Mouse (Mus musculus): Measurements from ENCODE around the gene Mllt10.

Gene Mllt10

GRCm38 (mm10) chr2:18202923-18203322, 147.9 kb downstream of the Mllt10 start:
- no peak for DNase-seq

DNA sequence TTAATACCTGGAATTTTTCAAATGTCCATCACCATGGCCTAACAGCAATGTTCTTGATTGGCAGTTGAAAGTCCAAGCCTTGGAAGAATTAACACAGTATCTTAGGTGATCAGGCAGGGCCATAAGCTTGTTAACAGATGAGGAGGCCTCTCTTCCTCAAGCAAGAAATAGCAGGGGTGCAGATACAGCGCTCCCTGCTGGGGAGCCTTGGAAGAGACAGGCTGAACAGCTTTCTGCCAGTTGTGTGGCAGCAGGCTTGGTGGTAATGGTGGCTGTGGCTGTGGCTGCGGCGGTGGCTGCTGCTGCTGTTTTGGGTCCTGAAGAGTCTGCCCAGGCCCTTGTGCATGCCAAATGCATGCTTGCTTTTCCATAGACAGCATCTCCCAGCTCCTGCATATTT, 150.1 kb downstream of the Mllt10 start:
- peak; percentile 59 to 77 for DNase-seq

DNA sequence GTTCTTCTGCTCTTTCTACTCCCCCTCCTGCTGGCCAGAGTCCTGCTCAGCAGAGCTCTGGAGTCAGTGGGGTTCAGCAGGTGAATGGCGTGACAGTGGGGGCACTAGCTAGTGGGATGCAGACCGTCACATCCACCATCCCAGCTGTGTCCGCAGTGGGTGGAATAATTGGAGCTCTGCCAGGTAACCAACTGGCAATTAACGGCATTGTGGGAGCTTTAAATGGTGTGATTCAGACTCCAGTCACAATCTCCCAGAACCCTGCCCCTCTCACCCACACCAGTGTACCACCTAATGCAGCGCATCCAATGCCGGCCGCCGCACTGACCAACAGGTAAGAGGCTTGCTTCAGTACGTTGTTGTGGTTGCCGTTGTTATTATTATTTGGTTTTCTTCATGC, 151.8 kb downstream of the Mllt10 start:
- no peak for DNase-seq

DNA sequence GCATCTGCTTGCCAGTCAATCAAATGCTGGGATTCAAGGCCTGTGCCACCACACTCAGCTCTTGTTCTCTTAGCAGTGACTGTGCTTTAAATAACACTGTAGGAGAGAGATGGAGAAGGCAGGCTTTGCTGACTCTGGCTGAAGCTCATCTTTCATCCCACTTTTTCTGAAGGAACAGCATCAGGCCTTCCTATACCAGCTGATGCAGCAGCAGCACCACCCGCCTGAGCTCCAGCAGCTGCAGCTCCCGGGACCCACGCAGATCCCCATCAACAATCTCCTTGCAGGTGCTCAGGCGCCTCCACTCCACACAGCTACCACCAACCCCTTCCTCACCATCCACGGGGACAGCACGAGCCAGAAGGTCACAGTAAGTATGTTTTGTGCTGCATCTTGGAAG, 153.5 kb downstream of the Mllt10 start:
- no peak for DNase-seq

GRCm38 (mm10) chr2:18209211-18209823, 154.3 kb downstream of the Mllt10 start:
- no peak for DNase-seq

DNA sequence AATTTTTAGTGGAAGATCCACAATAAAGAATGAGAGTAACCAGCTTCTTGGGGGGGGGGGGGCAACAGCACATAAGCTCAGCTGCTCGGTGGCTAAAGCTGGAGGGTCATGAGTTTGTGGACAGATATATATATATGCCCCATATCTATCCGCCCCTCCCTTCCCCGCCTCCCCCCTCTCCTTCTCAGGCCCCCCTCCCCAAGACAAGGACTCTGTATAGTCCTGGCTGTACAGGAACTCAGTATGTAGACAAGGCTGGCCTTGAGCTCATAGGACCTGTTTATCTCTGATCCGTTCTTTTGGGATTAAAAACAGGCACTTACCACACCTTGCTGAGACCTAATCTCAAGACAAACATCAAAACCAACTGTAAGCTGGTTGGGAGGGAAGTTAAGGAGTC, 154.9 kb downstream of the Mllt10 start:
- DNase-seq = no peak

DNA sequence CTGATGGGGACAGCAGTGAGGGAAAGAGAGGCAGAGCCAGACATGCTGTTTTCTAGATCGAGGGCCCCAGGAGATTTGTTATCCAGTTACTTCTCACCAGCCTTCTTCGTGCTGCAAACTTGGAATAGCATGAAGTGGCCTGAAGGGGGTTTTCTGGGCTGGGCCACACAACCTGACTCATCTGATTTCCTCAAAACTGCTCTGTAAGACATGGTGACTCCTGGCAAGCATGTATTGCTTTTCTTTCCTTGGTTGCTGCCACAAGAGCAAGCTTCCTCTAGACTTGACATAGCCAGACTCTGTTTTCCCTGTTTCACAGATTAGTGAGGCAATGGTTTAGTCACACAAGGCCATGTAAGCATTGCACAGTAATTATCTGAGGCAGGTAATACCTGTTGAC, 159.0 kb downstream of the Mllt10 start:
- DNase-seq = no peak

- no peak for DNase-seq
Observed at GRCm38 (mm10) chr2:18217867-18218266, 162.8 kb downstream of the Mllt10 start.

GRCm38 (mm10) chr2:18218500-18218899, 163.5 kb downstream of the Mllt10 start:
- peak; percentile 19 to 24 for DNase-seq

DNA sequence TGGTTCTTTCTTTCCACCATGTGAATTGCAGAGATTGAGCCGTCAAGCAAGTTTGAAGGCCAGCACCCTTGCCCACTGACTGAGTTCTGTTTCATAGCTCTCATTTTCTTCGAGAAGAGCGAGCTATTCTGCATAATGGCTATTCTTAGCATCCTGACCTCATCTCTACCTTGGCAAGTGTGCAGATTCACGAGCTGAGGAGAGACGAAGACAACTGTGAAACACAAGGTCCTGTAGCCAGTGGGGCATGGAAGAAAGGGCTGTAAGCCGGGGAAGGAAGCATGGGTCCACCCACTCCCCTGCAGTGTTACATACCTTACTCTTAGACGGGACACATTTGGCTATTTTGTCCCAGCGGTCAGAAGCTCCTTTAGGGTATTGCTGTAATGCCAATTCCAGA, 164.1 kb downstream of the Mllt10 start:
- DNase-seq = no peak

GRCm38 (mm10) chr2:18219569-18219968, 164.5 kb downstream of the Mllt10 start:
- DNase-seq = no peak

- DNase-seq = no peak
Observed at GRCm38 (mm10) chr2:18228486-18229062, 173.5 kb downstream of the Mllt10 start.

- peak; percentile 65 for DNase-seq
Observed at GRCm38 (mm10) chr2:18229279-18229678, 174.2 kb downstream of the Mllt10 start.

DNA sequence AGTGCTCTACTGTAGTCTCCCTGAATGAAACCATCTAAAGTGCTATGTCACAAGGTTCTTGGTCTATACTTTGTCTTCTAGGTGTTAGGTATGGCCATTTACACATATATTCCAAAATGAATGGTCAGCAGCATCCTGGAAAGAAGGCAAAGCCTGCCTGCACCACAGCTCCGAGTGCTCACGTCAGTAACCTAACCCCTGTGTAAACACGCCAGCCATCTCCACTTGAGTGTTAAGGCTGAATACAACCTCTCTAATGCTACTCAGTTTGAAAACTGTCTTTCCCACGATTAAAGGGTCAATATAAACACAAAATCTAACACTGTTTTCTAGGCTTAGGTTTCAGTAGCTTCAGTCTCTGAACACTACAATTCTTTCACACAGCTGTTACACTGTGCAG, 176.1 kb downstream of the Mllt10 start:
- DNase-seq = no peak

GRCm38 (mm10) chr2:18232883-18233567, 178.0 kb downstream of the Mllt10 start:
- DNase-seq = no peak

DNA sequence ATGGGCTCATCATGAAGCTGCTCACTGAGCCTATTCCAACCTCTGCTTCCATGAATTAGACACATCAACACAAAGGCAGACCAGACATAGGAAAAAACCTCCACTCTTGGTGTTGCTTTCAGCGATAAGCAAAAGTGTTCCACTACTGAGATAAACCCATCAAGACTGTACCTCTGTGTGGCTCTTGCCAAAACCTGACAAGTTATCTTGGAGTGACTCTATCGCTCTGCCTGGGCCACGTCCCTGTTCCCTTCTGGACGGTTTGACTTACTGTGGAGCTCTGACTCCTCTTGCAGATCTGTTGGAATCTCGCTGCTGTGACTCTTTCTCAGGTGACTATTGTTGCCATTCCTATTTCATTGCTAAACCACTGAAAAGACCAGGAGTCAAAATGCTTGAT, 180.5 kb downstream of the Mllt10 start:
- no peak for DNase-seq

DNA sequence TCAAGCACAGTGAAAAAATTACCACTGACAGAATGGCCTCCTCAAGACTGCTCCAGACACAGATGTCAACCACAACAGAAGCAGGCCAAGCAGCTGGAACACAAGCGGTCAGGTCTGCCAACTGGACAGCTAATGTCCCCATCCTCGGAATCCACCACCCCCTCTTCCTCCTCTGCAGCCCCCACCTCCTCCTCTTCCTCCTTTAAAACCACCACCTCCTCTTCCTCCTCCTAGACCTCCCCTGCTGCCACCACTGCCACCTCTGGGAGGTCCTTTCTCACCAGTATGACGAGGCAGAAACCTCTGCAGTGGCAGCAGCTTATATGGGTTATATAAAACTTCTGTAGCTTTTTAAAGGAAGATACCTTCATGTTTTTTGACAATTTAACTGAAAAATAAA, 194.2 kb downstream of the Mllt10 start:
- no peak for DNase-seq
